Mouse (Mus musculus): ENCODE data around the gene Dpp8.
A peak's percentile ranks its signal among the peaks of the same experiment; 100 is the strongest.

Dpp8 gene

DNA sequence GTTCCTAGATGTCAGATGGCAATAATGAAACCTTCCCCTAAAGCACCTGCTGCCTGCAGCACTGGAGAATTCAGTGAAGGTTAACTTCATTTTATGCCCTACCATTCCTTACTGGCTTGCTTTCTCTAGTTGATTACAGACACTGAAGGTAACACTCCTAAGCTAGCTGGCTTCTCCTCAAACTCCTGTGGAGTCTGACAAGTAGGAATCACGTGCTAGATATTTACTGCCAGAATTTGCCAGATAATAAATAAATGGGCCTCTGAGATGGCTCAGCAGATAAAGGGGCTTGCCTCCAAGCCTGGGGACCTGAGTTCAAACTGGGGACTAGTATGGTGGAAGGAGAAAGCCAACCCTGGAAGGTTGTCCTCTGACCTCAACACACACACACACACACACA, 54.6 kb downstream of the Dpp8 start:
- DNase-seq (ENCODE audit: low read depth, low spot score) = no peak

DNA sequence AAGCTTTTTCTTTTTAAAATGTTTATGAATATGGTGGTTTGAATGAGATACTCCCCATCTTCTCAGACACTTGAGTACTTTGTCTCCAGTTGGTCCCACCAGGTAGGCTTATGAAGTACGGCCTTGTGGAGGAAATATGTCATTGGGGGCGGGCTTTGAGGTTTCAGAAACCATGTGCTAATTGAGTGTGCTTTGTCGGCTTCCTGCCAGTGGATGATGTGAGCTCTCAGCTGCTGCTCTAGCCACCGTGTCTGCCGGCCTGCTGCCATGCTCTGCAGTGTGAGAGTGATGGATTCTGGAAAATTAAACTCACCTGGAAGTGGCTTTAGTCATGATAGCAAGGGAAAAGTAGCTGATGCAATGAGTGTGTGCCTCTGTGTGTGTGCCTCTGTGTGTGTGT, 55.3 kb downstream of the Dpp8 start:
- DNase-seq (ENCODE audit: low read depth, low spot score) = no peak

DNA sequence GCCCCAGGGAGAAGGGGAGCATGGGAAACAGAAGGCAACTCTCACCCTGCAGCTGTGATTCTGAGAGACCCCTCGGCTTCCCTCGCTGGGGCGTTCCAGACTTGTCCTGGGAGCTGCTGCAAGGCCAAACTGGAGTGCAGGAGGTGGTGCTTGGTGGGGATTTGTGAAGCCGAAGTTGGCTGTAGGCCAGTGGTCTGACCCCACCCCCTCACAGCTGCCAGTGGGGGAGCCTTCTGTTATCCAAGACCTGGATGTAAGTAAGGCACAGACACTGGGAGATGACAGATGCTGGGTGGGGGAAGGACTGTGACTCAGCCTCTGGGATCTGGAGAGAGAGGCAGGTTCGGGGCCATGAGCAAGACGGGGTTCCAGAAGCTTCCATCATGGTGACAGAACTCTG, 62.0 kb downstream of the Dpp8 start:
- DNase-seq (ENCODE audit: low read depth, low spot score) = no peak

DNA sequence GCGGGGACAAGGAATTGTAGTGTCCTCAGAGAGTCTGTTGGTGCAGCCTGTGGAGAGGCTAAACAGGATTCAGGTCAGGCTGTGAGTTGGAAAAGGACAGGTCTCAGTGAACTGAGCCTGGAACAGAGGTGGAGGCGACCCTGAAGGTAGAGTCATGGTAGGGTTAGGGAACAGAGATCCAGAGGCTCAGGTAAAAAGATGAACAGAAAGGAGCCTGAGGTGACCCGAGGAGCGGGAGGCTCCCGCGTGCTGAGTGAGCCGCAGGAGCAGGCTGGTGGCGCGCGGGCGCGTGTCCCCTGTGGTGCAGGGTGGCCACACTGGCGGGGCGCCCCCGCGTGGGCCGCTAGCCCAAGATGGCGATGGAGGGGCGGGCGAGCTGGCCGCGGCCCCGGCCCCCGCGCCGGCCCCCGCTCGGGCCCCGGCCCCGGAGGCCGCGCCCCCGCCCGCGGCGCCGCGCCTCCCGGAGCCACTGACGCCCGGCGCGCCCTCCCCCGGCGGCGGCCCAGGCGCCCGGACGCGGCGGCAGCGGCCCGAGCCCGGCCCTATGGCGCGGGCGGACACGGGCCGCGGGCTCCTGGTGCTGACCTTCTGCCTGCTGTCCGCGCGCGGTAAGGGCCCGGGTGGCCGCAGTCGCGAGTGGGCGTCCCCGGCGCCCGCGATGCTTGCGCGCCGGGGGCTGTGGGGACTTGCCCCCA, 68.9 kb downstream of the Dpp8 start, which contains the start of gene Igdcc4:
Gene Igdcc4 (plus strand): TSS at position 496 of the 695 bp plus-strand sequence.
- DNase-seq (ENCODE audit: low read depth, low spot score) = no peak

DNA sequence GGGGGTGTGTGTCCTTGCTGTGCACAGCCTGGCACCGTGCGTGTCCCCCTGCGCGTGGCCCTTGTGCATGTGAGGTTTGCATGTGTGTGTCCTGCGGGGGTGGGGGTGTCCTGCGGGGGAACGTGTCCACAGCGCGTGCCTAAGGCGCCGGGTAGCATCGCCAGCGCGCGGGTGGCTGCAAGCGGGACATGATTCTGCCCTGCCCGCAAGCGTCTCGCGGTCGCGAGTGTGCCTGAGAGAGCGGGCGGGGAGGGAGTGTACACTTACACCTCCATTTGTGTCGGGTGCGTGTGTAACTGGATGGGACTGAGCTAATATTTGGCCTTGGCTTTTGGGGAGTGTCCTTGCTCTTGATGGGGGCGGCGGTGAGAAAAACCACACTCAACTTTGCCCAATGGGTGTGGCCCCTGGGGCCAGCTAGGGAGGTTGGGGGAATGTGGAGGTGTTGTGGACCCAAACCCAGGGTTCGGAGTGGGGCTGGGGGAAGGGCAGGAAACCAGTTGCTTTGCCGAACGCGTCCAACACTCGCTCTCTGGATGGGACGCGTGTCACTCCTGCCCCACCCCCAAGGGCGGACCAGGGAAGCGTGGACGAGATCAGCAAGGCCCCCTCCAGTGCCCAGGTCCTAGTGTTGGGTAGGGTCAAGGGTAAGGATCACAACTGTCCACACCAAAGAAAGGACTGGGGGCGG, 69.6 kb downstream of the Dpp8 start:
- no peak for DNase-seq (ENCODE audit: low read depth, low spot score)

DNA sequence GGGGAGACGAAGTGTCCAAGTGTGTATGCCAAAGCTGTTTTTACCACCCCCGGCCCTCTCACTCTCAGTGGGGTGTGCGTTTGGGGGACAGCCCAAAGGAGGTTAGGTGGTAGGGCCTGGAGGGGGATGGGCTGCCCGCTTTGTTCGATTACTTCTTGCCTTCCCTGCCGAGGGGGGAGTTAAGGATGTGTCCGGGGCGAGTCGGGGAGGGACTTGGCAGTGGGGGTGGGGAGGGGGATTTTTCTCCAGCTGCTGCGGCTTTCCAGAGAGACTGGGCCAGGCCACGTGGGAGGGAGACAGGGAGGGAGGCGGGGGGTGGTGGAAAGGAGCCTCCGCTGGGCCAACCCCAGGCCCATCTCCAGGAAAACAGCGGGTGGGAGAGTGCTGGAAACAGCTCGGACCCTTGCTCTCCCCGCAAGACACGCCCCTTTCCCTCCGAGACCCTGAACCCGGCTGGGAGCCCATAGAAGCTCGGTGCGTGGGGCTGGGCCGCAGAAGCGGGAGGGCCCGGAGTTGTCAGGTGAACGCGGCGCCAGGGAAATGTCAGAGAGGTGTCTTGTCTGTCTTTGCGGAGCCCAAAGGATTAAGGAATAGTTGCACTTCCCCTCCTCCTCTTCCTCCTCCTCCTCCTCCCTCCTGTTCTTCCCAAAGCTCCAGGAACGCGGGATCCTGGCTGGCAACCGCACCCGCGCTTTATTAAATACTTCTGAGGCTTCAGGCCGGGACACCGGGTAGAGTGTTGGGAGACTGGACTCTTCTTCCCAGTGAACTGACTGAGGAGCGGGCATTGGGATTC, 70.4 kb downstream of the Dpp8 start:
- DNase-seq (ENCODE audit: low read depth, low spot score) = peak; percentile 62

DNA sequence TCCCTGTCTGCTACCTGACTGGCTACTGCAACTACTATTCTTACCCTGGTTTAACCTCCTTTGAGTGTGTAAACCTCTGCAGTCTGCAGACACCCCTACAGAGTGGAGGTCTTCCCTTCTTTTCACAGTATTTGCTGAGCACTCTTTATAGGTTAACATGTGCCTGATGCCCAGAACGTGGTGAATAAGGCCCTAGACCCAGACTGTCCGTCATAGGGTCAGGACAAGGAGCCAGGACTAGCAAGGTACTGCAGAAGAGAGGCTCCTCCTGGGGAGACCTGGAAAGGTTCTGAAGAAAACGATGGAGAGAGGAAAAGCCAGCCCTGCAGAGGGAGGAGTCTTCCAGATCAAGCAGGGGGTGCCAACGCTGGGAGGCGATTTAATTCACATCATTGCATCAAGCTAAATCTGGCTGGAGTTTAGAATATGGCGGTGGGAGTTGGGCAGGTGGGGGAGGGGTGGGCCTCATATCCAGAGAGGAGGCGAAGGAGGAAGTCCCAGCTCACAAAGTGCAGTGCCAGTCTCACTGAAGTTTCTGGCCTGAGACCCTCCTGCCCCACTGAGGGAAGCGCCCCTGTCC, 71.0 kb downstream of the Dpp8 start:
- DNase-seq (ENCODE audit: low read depth, low spot score) = no peak

DNA sequence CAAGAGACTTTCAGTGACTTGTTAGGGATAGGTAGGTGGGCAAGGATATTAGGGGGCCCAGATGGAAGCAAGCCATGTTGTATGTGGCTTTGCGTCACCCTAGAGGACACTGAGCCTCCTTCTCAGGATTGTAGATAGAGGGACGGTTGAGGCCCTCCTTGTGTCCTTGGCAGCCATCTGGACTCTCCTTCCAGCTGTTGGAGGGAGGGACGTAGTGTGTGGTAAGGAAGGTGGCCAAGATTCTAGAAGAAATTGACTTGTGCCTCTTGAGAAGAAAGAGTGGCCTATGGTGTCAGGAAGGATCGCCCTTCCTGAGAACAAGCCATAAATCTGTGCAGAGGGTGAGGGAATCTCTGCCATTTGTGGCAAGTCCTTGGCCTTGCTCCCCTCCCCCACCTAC, 74.6 kb downstream of the Dpp8 start:
- DNase-seq (ENCODE audit: low read depth, low spot score) = no peak

DNA sequence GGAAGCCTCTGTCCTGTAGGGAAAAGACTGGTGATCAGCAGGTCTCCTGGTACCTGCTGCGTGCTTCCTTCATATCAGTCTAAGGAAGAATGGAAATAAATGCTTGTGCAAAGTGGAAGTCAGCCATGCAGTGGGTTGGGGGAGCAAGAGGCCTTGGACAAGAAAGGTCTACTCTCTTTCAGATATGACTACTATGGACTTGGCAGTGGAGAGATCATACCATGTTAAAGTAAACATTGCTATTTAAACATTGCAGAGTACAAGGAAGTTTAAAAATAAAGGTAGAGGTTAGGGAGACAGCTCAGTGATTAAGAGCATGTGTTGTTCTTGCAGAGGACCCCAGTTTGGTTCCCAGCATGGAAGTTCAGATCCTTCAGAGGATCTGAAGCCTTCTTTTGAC, 75.7 kb downstream of the Dpp8 start:
- no peak for DNase-seq (ENCODE audit: low read depth, low spot score)

DNA sequence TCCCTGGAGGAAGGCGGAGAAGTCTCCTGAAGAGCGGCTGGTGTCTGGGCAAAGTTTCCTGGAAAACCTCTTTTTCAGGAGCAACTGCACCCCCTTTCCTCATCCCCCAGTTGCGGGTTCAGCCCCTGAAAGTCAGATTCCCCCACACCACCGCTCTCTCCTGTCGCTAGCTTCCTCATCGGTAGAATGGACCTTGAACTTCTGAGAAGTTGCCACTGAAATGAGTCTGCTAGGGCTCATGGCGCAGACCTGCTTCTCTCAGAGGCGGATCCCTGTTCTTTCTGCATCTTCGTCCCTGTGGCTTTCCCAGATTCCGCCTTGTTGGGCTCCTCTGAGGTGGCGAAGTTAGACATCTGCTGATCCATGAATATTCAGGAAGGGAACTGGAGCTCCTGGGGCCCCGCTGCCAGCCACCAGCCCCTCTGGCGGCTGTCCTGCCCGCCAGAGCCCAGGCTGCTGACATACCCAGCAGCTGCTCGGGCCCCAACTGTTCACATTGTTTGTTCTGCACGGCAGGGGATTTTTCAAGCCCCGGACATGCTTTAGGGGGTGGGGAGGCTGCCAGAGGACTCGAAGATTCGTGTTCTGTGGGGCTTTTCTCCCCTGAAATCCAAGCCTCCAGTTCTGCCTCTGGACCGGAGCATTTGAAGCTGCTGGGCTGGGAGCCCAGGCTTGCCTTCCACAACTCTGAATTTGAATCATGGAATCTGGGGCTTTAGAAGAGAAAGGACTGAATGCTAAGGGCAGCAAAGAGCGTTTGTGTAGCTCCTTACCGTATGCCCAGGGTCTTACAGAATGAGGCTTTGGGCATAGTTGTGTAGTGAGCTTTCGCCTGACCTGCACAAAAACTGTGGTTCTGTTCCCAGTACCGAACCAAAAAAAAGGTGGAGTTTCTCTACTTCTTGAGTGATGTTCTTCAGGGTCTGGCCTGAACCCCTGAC, 77.2 kb downstream of the Dpp8 start:
- peak; percentile 56 for DNase-seq (ENCODE audit: low read depth, low spot score)

DNA sequence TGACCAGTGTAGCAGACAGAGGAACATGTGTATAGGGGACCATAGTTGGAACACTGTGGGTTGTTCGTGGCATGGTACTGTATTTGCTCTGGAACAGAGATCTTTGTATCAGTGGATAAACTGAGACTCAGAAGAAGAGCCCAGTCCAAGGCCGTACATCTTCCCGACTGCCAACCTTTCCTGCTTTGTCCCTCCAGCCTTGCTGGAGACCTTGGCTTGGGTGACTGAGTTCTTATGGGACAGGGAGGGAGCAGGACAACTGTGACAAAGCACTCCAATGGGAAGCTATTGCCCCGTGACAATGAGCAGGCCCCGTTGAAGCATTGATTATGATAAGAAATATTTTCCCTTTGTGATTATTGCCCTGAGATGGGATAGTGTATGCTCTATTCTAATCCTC, 79.5 kb downstream of the Dpp8 start:
- no peak for DNase-seq (ENCODE audit: low read depth, low spot score)

DNA sequence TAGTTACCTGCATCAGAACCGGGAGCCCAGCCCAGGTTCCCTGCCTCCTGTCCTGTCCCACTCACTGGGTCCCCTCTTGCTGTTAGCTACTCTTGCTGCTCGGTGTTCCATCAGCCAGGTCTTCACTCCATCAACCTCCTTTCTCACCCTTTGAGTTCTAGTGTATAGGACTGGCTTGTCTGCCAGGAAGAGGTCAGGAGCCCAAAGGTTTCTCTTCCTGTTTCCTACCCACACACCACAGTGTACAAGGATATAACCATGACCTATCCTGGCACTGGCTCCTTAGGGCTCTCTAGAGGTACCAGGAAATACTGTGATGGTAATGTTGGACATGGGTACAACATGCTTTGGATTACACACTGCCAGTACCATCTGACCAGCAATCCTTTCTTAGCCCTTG, 81.5 kb downstream of the Dpp8 start:
- no peak for DNase-seq (ENCODE audit: low read depth, low spot score)

DNA sequence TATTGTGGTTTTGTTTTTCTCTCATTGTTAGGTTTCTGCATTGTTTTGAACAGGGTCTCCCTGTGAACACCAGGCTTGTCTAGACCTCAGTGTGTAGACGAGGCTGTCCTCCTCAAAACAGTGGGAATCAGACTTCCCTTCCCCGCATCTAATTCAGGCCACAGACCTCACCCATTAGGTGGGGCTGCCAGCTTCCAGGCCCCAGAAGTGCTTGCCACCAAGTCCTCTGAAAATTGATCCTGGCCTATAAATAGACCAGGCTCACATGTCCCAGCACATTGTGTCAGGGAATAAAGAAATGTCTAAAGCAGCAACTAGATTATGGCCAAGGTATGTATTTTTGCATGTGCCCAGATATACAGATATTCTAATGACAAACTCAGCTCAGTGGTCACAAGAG, 83.7 kb downstream of the Dpp8 start:
- DNase-seq (ENCODE audit: low read depth, low spot score) = no peak

DNA sequence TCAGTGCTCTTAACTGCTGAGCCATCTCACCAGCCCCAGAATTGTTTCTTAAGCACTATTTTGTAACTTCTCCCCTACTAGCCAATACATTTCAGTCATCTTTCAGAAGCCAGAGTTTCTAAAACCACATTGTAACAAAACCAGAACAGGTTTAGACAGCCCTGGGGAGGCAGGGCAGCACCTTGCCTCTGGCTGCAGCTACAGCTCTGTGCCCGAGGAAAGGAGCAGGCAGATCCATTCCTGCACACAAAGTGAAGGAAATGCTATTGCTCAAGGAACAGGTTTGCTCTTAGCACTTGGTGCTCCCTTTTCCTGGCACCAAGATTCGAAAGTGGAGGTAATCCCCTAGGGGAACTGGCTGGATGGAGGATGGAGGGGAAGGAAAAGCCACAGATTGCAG, 85.3 kb downstream of the Dpp8 start:
- no peak for DNase-seq (ENCODE audit: low read depth, low spot score)

DNA sequence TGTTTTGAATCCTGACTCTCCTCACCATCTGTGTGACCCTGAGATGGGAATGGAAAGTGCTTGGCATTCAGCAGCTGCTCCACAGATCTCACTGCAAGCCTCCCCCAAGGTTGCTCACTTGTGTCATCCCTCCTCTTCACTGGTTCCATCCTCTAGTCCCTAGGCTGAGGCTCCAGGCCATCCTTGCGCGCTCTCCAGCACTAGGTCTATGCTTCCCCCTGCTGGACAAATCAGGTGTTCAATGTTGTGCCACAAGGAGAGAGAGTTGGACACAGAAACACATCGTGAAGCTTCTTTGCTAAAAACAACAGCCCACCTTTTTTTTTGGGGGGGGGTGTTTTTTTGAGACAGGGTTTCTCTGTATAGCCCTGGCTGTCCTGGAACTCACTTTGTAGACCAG, 88.7 kb downstream of the Dpp8 start:
- DNase-seq (ENCODE audit: low read depth, low spot score) = no peak

DNA sequence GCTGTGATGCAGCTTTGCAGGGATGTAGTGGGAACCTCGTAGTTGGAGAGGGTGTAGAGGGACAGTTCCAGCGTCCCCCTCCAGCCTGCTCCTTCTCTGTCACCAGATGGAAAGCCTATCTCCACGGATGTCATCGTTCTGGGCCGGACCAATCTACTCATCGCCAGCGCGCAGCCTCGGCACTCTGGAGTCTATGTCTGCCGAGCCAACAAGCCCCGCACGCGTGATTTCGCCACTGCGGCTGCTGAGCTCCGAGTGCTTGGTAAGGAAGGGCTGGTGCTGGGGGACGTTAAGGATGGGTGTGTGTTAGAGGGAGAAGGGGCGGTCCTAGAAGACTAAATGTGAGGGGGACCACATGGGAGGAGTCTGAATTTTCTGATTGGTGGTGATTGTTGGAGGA, 90.3 kb downstream of the Dpp8 start:
- DNase-seq (ENCODE audit: low read depth, low spot score) = no peak

DNA sequence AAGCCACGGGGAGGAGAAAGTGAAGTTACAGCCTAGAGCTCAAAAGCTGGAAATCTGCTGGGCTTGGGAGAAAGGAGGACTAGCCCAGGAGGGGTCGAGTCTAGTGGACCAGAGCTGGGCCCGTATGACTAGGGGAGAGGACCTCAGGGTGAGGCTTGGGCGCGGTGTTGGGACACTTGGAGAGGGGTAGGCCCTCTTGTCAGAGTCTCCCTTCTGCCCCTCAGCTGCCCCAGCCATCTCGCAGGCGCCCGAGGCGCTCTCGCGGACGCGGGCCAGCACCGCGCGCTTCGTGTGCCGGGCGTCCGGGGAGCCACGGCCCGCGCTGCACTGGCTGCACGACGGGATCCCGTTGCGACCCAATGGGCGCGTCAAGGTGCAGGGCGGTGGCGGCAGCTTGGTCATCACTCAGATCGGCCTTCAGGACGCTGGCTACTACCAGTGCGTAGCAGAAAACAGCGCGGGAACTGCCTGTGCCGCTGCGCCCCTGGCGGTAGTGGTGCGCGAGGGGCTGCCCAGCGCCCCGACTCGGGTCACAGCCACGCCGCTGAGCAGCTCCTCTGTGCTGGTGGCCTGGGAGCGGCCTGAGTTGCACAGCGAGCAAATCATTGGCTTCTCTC, 91.4 kb downstream of the Dpp8 start:
- DNase-seq (ENCODE audit: low read depth, low spot score) = no peak

DNA sequence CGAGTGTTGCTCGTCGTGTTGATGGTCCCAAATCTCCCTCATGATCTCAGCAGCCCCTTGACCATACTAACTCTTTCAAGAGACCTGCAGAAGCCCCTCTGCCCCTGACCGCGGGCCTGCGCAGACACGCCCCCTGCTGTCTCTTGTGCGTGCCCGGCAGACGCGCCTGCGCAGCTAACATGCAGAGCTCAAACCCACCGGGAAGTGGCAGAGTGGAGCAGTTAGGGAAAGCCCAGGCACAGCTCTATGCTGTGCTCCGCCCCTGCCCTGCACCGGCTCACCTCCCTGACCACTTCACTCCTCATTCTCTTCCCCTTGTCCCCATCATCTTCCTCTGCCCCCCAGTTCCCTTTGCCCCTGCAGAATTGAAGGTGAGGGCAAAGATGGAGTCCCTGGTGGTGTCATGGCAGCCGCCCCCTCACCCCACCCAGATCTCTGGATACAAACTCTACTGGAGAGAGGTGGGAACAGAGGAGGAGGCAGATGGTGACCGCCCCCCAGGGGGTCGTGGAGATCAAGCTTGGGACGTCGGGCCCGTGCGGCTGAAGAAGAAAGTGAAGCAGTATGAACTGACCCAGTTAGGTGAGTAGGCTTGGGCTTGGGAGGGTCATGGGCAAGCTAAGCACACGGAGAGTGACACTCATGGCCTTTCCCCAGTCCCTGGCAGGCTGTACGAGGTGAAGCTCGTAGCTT, 96.1 kb downstream of the Dpp8 start:
- DNase-seq (ENCODE audit: low read depth, low spot score) = no peak

DNA sequence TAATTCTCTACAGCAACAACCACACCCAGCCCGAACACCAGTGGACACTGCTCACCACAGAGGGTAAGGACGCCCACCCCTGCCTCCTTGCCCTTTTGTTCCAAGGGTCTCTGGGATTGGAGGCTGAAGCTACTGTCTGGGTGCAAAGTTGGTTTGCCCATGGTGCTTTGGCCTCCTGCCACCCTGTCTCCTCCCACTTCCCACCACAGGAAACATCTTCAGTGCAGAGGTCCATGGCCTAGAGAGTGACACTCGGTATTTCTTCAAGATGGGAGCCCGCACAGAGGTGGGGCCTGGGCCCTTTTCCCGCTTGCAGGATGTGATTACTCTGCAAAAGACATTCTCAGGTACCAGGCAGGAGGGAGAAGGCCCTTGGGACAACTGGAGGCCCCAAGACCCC, 99.5 kb downstream of the Dpp8 start:
- DNase-seq (ENCODE audit: low read depth, low spot score) = no peak
